Mouse (Mus musculus) E14TG2a.4 (cell line): ENCODE data around the gene Hoxc6.
A peak's percentile ranks its signal among the peaks of the same experiment; 100 is the strongest.

Source experiments
- H3K27me3 ChIP-seq: 2 replicates; pipeline ENCODE4 v1.6.1; 2014; ENCODE audit warnings: low read length, control low read depth; ENCODE audit not compliant: insufficient read depth
- H3K36me3 ChIP-seq: 2 replicates; pipeline ENCODE4 v1.6.1; 2014; ENCODE audit warnings: low read length, control low read depth; ENCODE audit not compliant: insufficient read depth
- H3K4me1 ChIP-seq: replicated peaks from 2 replicates; pipeline ENCODE4 v1.6.1; 2014; ENCODE audit warnings: low read depth, low read length, control low read depth
- H3K4me3 ChIP-seq: replicated peaks from 2 replicates; pipeline ENCODE4 v1.5.1; 2014; ENCODE audit warnings: mild to moderate bottlenecking, low read length
- H3K9me3 ChIP-seq: 2 replicates; pipeline ENCODE4 v1.6.1; 2014; ENCODE audit warnings: low read length, control low read depth
- CTCF ChIP-seq: conservative IDR thresholded peaks from 2 replicates; pipeline ENCODE4 v1.5.1; 2014; ENCODE audit warnings: low read length
- NANOG ChIP-seq: IDR thresholded peaks from 2 replicates; pipeline ENCODE4 v1.6.1; 2014; ENCODE audit warnings: borderline replicate concordance, low read length, mixed read lengths
- POU5F1 ChIP-seq: IDR thresholded peaks from 2 replicates; pipeline ENCODE4 v1.6.1; 2014; ENCODE audit warnings: low read length, borderline replicate concordance

The Hoxc6 gene

DNA sequence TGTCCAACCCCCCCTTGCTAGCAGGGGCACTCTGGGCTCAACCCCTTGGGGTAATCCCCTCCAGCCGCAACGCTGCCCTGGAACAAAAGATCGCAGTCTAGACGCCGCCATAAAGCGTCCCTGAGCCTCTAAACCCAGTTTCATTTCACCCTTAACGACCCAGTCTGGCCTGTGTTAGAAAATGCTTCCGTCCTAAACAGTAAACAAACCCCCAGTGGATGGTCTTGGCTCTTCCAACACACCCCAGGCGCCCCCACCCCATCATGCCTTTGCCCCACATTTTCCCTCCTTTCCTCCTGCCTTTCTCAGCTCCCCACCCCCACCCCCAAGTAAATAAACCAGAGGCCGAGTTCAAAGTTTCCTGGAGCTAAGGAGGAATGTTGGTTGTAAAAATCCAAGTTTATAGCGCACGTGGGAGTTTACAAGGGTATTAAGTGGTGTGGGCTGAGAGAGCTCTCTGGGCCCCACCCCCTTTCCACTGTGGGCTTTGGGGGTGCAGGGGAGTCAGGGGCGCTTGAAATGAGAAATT is 38.3 kb upstream of the Hoxc6 start:
- Histone ChIP-seq H3K9me3 (no peaks in the 10 kb centered on the region), H3K27me3 (peaks cover 94% of the 10 kb centered on the region), H3K4me1 (peaks cover 54% of the 10 kb centered on the region), H3K4me3 (0 out of 2 replicates have a peak overlapping the region, but pooled peaks have one; percentile 17), H3K36me3 (no peaks in the 10 kb centered on the region)
- TF ChIP-seq NANOG = no peak
- TF ChIP-seq CTCF = no peak
- TF ChIP-seq POU5F1 = no peak

DNA sequence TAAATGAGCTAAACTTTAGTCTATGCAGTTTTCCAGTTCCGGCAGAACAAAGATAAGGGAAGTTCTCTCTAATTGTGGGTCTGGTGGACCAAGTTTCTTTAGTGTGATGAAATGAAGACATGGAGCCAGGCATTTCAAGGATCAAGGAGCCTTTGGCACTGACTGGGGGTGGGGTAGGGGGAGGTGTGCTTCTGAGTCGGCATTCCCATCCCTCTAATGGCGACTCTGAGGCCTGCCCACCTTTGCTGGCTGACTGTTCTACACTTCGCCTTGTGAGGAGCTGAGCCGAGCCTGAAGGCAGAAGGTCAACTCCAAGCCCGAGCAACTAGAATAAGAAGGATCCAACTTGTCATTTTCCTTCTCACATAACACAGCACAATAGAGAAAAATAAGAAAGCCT is 36.3 kb upstream of the Hoxc6 start:
- no peak for TF ChIP-seq POU5F1
- TF ChIP-seq CTCF = no peak
- no peak for TF ChIP-seq NANOG
- H3K4me1 ChIP-seq = peaks cover 54% of the 10 kb centered on the region
- H3K36me3 ChIP-seq = no peaks in the 10 kb centered on the region

DNA sequence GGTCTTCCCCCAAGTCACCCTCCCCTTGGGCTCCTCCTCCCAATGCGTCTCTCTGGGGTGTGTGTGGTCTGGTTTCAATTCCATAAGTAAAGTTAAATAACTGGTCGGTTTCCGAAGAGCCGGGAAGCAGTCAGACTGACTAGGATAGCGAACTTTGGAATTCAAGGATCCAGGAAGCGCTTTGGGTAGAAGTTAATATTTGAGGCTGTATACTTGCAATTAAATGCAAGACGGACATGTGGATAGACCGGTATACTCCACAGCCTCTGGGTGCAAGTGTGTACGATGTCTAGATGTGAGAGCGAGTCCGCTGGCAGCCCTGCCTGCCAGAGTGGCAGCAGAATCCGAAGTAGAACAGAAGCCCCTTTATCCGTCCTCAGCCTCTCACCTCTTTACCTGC is 35.6 kb upstream of the Hoxc6 start:
- no peaks in the 10 kb centered on the region for H3K36me3 ChIP-seq
- peaks cover 94% of the 10 kb centered on the region for H3K27me3 ChIP-seq
- TF ChIP-seq CTCF = no peak
- TF ChIP-seq POU5F1 = no peak
- no peak for TF ChIP-seq NANOG
- no peak overlapping the region for H3K4me3 ChIP-seq
- H3K4me1 ChIP-seq = peaks cover 54% of the 10 kb centered on the region
- H3K9me3 ChIP-seq = no peaks in the 10 kb centered on the region

More for the DNA sequence above, 36.3 kb upstream of the Hoxc6 start:
- Histone ChIP-seq H3K9me3 (no peaks in the 10 kb centered on the region), H3K27me3 (peaks cover 94% of the 10 kb centered on the region), H3K4me3 (no peak overlapping the region)

DNA sequence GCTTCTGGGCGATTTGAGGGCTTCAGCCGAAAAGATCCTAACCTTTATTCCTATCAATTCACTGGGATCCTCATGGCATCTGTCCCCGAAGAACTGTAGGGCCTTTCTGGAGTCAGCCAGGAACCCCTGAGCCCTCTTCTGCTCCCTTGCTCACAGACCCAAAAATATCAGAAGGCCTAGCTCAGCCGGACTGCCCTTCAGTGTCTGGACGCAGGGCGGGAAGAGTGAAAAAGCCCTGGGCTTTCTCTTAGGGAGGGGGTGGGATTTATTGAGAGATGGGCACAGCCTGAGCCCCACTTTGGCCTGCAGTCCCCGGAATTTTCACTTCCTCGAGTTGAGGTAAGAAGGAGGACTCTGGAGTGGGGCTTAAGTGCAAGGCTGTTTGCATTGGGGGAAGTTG is 34.8 kb upstream of the Hoxc6 start:
- no peaks in the 10 kb centered on the region for H3K36me3 ChIP-seq
- 0 out of 2 replicates have a peak overlapping the region, but pooled peaks have one; percentile 3 for H3K4me3 ChIP-seq
- H3K27me3 ChIP-seq = peaks cover 93% of the 10 kb centered on the region
- H3K4me1 ChIP-seq = peaks cover 59% of the 10 kb centered on the region
- no peaks in the 10 kb centered on the region for H3K9me3 ChIP-seq
- TF ChIP-seq POU5F1 (no peak), CTCF (no peak), NANOG (no peak)

DNA sequence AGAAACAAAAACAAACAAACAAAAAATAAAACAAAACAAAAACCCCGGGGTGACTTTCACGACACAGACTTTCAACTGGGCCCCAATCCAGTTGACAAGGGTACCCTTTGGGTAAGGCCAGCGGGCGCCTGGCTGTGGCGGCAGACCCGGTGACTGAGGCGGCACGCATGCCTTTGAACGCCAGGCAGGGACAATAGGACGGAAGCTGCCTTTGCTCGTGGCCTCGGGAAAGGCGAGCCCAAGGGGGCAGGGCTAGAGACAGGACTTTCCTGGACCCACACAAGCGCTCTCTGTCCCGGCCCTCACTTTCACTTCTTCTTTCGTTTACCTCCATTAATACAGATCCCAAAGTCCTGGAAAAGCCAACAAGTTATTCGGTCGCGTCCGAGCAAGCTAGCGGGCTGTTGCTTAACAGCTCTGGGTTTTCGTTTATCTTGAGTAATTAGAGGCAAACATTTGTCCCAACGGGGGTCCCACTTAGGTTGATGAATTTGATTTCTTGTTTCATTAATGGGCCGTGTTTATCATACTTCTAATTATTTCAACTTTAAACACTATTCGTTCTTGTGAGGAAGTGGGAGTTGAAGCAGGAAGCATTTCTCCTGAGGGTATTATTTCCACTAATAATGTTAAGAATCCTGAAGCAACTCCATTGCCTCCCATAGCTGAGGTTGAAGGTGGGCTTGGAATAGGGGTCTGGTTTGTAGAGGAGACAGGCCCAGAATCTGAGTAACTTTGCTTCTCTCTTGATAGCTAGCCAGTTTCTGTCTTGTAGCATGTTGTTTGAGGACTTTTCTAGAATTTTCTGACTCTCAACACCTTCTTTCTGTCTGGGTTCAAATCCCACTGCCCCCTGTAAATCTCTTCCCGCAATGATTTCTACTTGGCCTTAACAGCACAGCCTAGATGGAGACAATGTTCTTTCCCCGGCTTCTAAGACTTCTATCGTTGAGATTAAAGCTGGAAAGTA is 34.1 kb upstream of the Hoxc6 start:
- Histone ChIP-seq H3K27me3 (peaks cover 93% of the 10 kb centered on the region), H3K4me1 (peaks cover 59% of the 10 kb centered on the region), H3K4me3 (0 out of 2 replicates have a peak overlapping the region, but pooled peaks have one; percentile 3), H3K9me3 (no peaks in the 10 kb centered on the region), H3K36me3 (no peaks in the 10 kb centered on the region)
- TF ChIP-seq NANOG (no peak), POU5F1 (no peak), CTCF (no peak)

DNA sequence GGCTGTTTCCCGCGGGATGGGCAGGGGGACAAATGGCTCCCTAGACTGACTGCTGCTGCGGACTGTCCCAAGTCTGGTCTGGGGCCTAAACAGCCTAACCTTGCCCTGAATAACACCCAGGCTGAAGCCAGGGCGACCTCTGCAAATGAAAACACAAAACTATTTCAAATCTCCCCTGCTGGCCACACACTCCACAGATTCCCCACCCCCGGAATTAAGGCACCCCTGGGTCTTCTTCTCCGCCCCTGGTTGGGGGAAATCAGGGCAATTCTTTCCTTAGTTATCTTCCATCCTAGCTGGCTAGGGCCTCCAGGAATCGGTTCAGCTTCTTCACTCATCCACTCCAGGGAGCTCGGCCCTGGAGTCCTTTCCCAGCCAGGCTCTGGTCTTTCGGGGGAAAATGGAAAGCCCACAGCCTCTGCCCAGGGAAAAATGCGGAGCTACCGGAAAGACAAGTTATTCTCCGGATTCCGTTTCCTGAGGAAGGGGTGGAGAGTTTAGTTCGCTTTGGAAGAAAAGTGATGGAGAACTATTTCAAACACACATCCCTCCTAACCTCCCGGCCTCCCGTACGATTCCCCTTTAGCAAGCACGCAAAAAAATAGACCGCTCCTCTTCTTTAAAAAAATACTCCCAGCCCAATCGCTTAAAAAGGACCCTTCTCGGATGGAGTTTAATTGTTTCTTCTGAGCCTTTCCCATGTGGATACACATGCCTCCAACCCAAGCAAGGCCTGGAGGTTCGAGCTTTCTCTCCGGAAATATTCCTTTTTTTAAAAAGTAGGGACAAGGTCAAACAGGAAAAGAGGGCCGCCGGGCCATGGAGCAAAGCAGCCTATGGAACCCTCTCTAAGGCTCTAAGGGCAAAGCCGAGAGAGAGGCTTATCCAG is 32.8 kb upstream of the Hoxc6 start:
- Histone ChIP-seq H3K9me3 (no peaks in the 10 kb centered on the region), H3K27me3 (peaks cover 94% of the 10 kb centered on the region), H3K4me3 (no peak overlapping the region), H3K36me3 (no peaks in the 10 kb centered on the region), H3K4me1 (peaks cover 50% of the 10 kb centered on the region)
- TF ChIP-seq NANOG (no peak), CTCF (no peak), POU5F1 (no peak)

DNA sequence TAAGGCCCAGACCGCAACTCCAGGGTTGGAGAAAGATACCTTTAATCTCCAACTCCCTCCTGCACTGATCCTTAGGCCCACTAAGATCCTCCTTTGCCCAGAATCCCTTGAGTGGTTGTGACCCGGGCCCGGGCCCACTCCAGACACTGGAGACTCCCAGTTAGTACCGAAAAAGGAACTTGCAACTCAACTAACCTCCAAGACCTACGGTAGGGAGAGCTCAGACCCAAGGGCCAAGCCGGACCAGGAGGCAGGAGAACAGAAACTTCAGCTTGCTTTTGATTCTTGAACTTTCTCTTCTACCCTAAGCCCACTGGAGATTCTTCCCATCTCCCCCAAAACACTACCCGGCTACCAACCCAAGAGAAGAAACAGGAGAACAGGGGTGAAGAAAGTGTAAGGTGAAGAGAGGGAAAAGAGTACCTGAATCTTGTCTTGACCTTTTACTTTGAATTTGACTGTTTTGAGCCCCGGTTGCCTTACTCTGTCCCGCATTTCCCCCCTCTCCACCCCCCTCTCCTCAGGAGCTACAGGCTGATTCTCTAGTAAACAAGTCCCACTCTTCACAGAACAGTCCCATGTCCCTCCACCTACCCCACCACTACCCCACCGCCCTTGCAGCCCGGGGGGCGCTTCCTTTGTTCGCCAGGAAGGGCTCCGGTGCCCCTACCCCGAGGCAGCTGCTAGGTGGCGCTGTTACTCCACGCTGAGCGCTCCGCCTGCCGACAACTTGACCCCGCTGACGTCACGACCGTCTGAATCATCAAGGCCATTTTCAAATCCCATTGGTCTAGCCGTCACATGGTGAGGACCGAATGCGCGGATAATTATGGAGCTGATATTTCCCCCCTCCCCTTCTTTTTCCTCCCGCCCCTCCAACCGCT is 31.9 kb upstream of the Hoxc6 start:
- Histone ChIP-seq H3K36me3 (no peaks in the 10 kb centered on the region), H3K4me3 (peak overlapping the region; percentile 65), H3K4me1 (peaks cover 46% of the 10 kb centered on the region), H3K27me3 (peaks cover 95% of the 10 kb centered on the region), H3K9me3 (no peaks in the 10 kb centered on the region)
- TF ChIP-seq CTCF (peak; percentile 78), NANOG (no peak)

DNA sequence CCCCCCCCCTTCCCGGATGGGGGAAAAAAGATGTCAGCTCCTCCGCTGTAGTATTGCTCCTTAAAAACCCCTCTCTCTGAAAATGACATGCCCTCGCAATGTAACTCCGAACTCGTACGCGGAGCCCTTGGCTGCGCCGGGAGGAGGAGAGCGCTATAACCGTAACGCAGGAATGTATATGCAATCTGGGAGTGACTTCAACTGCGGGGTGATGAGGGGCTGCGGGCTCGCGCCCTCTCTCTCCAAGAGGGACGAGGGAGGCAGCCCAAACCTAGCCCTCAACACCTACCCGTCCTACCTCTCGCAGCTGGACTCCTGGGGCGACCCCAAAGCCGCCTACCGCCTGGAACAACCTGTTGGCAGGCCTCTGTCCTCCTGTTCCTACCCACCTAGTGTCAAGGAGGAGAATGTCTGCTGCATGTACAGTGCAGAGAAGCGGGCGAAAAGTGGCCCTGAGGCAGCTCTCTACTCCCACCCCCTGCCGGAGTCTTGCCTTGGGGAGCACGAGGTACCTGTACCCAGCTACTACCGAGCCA is 31.2 kb upstream of the Hoxc6 start, which contains the start of gene Hoxc10:
Gene Hoxc10, plus strand, starts transcription at position 21 of the 536 bp plus-strand sequence.
- TF ChIP-seq CTCF = no peak
- no peak for TF ChIP-seq NANOG
- no peak for TF ChIP-seq POU5F1
- Histone ChIP-seq H3K4me3 (peak within 1 kb of the TSS; percentile 65), H3K27me3 (peaks cover 96% of the 10 kb centered on the region), H3K4me1 (peaks cover 39% of the 10 kb centered on the region), H3K9me3 (no peaks in the 10 kb centered on the region), H3K36me3 (no peaks in the 10 kb centered on the region)
